Mouse (Mus musculus): ENCODE measurements around the gene Gna11. TPM values are rescaled to one million over a fixed set of nuclear protein-coding genes. Genes with fewer than 3 reads are reported as not detected.

Gna11 gene
- polyA plus RNA-seq, 1 experiment from 2014 or later = 76.9 TPM

DNA sequence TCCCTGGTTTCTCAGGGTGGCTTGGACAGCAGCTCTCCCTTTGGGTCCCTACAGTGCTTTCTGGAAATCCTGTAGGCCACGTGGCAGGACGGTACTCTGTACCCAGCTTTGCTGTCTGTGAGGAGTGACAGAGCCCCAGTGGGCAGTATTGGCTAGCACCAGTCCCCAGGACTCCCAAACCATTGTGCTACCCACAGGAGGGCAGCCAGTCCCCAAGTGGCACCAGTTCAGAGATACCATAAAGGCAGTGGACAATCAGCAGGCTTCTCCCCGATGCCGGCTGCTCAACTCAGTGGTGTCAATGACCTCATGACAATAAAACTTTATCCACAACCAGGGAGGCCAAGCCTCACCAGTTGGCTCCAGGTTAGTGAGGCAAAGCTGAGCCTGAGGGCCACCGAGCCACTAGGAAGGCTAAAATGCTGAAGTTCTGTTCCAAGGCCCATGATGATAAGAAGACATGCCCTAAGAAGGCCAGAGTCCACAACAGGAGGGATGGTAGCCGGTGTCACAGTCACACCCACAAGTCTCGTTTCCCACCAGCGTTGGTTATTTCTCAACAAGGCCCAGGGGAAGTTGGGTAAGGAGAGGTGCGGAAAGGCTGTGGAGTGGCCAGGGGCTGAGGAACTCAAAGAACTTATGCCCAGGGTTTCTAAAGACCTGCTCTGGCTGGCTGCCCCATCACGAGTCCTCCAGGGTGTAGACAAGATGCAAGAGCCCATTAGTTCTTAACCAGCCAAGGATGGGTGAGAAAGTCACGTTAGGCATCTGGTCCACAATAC, 50.5 kb downstream of the Gna11 start:
- Histone ChIP-seq H3K36me3 (peaks cover 48% of the 10 kb centered on the region), H3K4me1 (replicated peaks) (peaks cover 47% of the 10 kb centered on the region), H3K27ac (no peak overlapping the region), H3K27me3 (ENCODE audit: insufficient read depth, poor library complexity, severe bottlenecking) (no peaks in the 10 kb centered on the region), H3K9me3 (no peaks in the 10 kb centered on the region), H3K4me3 (peak overlapping the region; percentile 84)
- DNase-seq (ENCODE audit: low spot score) = no peak
- WGBS = 91% methylated on average over 11 of the region's 11 CpGs

DNA sequence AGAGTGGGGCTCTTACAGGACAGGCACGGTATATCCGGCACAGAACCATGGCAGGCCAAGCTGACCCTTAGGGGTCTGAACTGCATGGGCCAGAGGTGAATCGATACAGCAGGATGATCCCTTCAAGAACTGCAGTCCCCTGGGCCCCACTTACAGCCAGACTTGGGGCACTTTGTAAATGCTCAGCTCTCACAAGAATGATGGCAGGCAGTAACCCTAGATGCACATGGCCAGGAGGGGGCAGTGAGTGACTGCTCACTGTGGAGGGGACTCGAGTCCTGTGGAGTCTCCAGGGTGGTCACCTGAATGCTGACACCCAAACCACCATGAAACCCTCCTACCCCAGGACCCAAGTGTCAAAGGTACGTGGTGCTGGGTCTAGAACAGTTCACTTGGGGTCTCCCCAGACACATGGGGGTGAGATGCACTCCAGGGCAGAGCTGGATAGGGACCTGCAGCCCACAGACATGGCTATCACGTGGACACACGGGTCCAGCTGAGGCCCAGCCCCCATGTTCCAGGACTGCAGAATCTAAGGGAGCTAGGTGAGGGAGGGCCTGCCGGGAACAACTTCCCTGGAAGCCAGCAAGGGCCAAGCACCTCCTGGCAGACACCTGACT, 51.3 kb downstream of the Gna11 start:
- Histone ChIP-seq H3K9me3 (no peaks in the 10 kb centered on the region), H3K27me3 (ENCODE audit: insufficient read depth, poor library complexity, severe bottlenecking) (no peaks in the 10 kb centered on the region), H3K36me3 (peaks cover 55% of the 10 kb centered on the region), H3K4me1 (replicated peaks) (peaks cover 41% of the 10 kb centered on the region), H3K4me3 (no peak overlapping the region), H3K27ac (no peak overlapping the region)
- DNase-seq (ENCODE audit: low spot score) = no peak
- WGBS = 88% methylated on average over 8 of the region's 8 CpGs

DNA sequence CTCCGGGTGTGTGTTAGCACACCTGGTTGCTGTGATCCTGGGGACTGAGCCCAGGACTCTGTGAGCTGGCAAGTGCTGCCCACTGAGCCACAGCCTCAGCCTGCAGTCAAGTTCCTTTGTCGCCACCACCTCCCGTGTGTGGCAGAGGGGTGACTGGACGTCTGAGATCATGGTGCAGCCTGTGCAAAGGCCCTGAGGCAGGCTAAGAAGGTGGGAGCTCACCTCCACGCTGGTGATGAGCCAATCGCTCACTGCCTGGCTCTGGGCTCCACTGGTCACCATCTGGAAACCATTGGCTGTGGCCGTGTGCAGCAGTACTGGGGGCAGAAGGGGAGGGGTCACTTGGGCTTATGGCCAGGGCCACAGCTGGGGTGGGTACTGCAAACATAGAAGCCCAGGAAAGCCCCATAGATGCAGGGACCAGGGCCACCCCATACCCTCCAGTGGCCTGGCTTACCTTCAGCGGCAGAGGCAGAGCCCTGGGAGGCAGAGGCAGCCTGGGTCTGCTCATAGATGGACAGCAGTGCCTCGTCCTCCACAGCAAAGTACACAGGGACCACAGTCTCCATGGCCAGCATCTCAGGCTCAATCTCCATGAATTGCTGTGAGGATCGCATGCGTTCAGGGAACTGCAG, 52.3 kb downstream of the Gna11 start:
- WGBS = 91% methylated on average over 11 of the region's 11 CpGs
- H3K27ac ChIP-seq = no peak overlapping the region
- H3K4me1 ChIP-seq (replicated peaks) = peaks cover 32% of the 10 kb centered on the region
- no peak for DNase-seq (ENCODE audit: low spot score)
- no peaks in the 10 kb centered on the region for H3K27me3 ChIP-seq (ENCODE audit: insufficient read depth, poor library complexity, severe bottlenecking)
- peak overlapping the region; percentile 25; the same call in 1 of the 2 replicates for H3K4me3 ChIP-seq
- H3K9me3 ChIP-seq = no peaks in the 10 kb centered on the region
- peaks cover 65% of the 10 kb centered on the region for H3K36me3 ChIP-seq

DNA sequence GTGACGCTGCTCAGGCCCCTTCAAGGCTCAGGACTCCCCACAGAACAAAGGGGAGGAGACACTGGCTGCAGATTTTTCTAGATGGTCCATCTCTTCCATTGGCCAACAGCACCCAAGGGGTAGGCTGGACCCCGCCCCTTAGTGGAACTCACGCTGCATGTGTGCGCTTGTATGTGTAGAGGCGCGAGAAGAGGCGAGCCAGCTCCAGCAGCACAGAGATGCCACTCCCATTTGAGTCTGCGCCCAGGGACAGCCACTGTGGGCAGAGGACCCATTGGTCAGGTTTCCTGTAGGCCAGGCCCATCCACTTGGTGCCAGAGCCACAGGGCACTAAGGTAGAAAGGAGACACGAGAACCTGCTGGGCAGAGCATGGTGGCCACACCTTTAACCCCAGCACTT, 54.0 kb downstream of the Gna11 start:
- WGBS = 93% methylated on average over 9 of the region's 9 CpGs
- Histone ChIP-seq H3K27ac (no peak overlapping the region), H3K27me3 (ENCODE audit: insufficient read depth, poor library complexity, severe bottlenecking) (no peaks in the 10 kb centered on the region), H3K4me3 (no peak overlapping the region), H3K4me1 (replicated peaks) (peaks cover 32% of the 10 kb centered on the region), H3K9me3 (no peaks in the 10 kb centered on the region), H3K36me3 (peaks cover 82% of the 10 kb centered on the region)
- no peak for DNase-seq (ENCODE audit: low spot score)

DNA sequence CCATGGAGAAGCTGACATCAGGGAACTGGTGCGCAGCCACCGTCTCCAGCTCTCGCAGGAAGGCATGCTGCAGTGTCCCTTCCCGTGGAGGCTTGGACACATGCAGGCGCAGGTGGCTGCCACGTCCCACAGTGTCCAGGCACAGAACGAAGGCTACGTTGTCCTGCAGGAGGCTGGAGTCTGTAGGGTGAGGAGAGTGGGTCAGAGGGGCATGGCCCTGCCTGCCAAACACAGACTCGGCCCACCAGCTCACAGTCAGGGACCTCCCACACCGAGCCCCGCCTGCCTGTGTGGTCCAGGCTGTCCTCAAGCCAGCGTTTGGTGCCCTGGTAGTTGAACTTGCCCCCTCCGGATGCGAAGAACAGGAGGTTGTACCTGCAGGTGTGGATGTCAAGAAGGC, 55.0 kb downstream of the Gna11 start:
- Histone ChIP-seq H3K36me3 (peaks cover 84% of the 10 kb centered on the region), H3K4me3 (no peak overlapping the region), H3K27ac (no peak overlapping the region), H3K4me1 (replicated peaks) (peaks cover 27% of the 10 kb centered on the region), H3K9me3 (no peaks in the 10 kb centered on the region), H3K27me3 (ENCODE audit: insufficient read depth, poor library complexity, severe bottlenecking) (no peaks in the 10 kb centered on the region)
- WGBS = 85% methylated on average over 14 of the region's 14 CpGs
- DNase-seq (ENCODE audit: low spot score) = no peak

DNA sequence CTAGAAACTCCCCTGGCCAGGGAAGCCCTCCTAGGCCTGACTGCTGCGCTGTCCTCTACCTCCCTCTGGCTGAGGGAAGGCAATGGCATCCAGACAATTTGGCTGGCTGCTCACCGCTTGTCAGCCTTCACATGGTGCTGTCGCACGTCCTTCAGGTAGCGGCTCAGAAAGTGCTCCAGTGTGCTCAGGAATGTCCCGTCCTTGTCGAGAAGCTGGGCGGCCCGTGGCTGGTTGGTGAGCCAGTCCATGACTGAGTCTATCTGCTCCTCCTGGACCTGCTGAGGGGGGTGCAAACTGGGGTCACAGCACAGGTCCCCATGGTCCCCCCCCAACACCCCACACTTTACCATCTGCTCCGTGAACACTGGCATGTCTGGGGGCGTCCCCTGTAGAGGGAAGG, 56.9 kb downstream of the Gna11 start:
- 88% methylated on average over 11 of the region's 11 CpGs for WGBS
- Histone ChIP-seq H3K4me3 (no peak overlapping the region), H3K9me3 (no peaks in the 10 kb centered on the region), H3K36me3 (peaks cover 73% of the 10 kb centered on the region), H3K27ac (no peak overlapping the region), H3K4me1 (replicated peaks) (peaks cover 22% of the 10 kb centered on the region), H3K27me3 (ENCODE audit: insufficient read depth, poor library complexity, severe bottlenecking) (no peaks in the 10 kb centered on the region)
- no peak for DNase-seq (ENCODE audit: low spot score)

DNA sequence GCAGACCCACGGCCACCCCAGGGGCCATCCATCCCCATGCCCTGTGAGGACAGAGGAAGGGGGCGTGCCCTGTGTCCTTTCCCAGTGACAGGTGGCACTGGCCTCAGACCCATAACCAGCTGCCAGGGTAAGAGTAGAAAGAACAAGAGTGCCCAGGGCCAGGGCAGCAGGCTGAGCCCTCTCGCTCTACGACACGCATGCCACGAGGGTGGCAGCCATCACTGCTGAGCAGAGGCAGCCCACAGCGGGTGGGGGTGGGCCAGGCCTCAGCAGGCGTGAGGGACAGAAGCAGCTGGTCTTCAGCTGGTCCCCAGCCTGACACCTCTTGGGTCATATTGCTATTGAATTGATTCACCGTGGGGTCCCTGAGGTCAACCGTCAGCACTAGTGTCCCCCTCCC, 58.5 kb downstream of the Gna11 start:
- peaks cover 15% of the 10 kb centered on the region for H3K27me3 ChIP-seq (ENCODE audit: insufficient read depth, poor library complexity, severe bottlenecking)
- H3K4me1 ChIP-seq (replicated peaks) = peaks cover 36% of the 10 kb centered on the region
- 83% methylated on average over 10 of the region's 10 CpGs for WGBS
- H3K9me3 ChIP-seq = no peaks in the 10 kb centered on the region
- no peak overlapping the region for H3K4me3 ChIP-seq
- DNase-seq (ENCODE audit: low spot score) = no peak
- H3K27ac ChIP-seq = no peak overlapping the region
- peaks cover 57% of the 10 kb centered on the region for H3K36me3 ChIP-seq

DNA sequence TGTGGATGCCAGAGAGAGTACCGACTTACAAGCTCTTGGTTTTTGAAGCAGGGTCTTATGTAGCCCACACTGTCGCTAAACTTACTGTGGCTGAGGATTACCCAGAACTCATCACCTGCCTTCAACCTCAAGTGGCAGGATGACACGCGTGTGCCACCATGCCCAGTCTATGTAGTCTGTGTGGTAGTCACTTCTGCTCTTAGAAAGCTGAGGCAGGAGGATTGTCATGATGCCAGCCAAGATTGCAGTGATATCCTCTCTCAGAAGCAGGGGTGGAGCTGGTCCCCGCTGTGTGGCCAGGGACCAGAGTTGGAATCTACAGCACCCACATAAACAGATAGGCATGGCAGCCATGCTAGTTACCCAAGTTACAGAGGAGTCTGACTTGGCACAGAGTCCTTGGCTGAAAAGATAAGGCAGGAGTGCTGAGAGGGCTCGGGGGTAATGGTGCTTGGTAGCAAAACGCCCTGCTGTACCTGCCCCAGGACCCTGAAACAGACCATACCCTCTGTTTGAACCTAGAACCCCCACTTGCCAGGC, 59.4 kb downstream of the Gna11 start:
- Histone ChIP-seq H3K4me3 (no peak overlapping the region), H3K9me3 (no peaks in the 10 kb centered on the region), H3K4me1 (replicated peaks) (peaks cover 42% of the 10 kb centered on the region), H3K27ac (no peak overlapping the region), H3K36me3 (peaks cover 48% of the 10 kb centered on the region), H3K27me3 (ENCODE audit: insufficient read depth, poor library complexity, severe bottlenecking) (peaks cover 24% of the 10 kb centered on the region)
- 76% methylated on average over 7 of the region's 7 CpGs for WGBS
- DNase-seq (ENCODE audit: low spot score) = no peak

DNA sequence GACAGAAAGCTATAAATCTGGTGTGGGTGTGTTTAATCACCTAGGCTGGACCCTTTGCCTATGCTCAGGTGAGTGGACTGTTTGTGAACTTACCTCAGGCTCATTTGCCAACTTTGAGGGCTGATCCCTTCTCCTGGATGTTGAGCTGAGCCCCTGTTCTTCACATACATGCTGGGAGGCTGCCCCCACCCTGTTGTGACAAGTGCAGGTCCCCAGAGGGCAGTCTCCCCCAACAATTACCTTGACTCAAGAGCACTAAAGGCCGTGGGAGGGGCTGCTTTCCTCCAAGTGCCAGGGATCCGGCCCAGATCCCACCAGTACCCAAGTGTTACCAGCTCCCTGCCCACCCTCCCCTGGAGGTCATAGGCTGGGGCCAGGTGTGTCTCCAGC, 59.9 kb downstream of the Gna11 start:
- peaks cover 29% of the 10 kb centered on the region for H3K27me3 ChIP-seq (ENCODE audit: insufficient read depth, poor library complexity, severe bottlenecking)
- H3K4me1 ChIP-seq (replicated peaks) = peaks cover 46% of the 10 kb centered on the region
- 44% methylated on average over 2 of the region's 2 CpGs for WGBS
- no peak for DNase-seq (ENCODE audit: low spot score)
- H3K36me3 ChIP-seq = peaks cover 43% of the 10 kb centered on the region
- no peaks in the 10 kb centered on the region for H3K9me3 ChIP-seq
- H3K27ac ChIP-seq = no peak overlapping the region
- no peak overlapping the region for H3K4me3 ChIP-seq

DNA sequence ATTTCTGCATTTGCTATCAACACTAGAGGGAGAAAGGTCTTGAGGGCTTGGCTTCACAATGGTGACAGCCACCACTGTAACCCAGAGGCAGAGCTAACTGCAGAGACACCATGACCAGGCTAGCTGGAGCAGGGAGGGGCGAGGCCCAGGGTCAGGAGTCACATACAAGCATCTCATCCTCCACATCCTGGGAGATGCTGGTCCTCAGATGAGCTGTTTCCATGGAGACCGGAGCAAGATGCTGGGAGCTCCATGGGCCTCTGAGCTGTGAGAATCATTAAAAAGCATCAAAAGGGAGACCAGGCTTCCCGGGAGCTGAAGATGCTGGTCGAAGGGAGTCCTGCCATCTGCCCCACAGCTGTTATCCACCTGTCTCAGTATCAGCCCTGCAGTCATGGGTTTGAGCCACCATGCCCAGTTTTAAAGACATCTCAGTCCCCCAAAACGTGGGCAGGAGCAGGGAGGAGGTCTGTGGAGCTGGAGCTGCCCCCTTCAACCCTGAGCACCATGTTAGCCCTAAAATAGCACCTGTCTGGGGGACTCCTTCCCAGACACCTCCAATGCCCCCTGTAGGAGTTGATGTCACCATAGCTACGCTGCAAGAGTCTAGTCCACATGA, 60.4 kb downstream of the Gna11 start:
- DNase-seq (ENCODE audit: low spot score) = no peak
- Histone ChIP-seq H3K27ac (peak overlapping the region; percentile 45; the same call in 1 of the 2 replicates), H3K4me3 (no peak overlapping the region), H3K36me3 (peaks cover 38% of the 10 kb centered on the region), H3K4me1 (replicated peaks) (peaks cover 49% of the 10 kb centered on the region), H3K27me3 (ENCODE audit: insufficient read depth, poor library complexity, severe bottlenecking) (peaks cover 32% of the 10 kb centered on the region), H3K9me3 (no peaks in the 10 kb centered on the region)
- 58% methylated on average over 6 of the region's 6 CpGs for WGBS

DNA sequence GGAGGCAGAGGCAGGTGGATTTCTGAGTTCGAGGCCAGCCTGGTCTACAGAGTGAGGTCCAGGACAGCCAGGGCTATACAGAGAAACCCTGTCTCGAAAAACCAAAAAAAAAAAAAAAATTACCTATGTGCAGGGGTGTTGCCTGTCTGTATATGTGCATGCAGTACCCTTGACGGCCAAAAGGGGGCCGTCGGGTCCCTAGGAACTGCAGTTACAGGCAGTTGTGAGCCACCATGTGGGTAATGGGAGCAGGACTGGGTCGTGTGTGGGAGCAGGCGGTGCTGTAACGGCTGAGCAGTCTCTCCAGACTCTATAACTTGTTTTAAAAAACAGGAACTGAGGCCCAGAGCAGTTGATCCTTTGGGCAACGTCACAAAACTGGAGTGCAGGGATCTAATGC, 61.0 kb downstream of the Gna11 start:
- H3K27ac ChIP-seq = no peak overlapping the region
- peaks cover 49% of the 10 kb centered on the region for H3K4me1 ChIP-seq (replicated peaks)
- WGBS = 21% methylated on average over 9 of the region's 9 CpGs
- H3K27me3 ChIP-seq (ENCODE audit: insufficient read depth, poor library complexity, severe bottlenecking) = peaks cover 35% of the 10 kb centered on the region
- DNase-seq (ENCODE audit: low spot score) = peak; percentile 58
- H3K9me3 ChIP-seq = no peaks in the 10 kb centered on the region
- H3K4me3 ChIP-seq = no peak overlapping the region
- peaks cover 32% of the 10 kb centered on the region for H3K36me3 ChIP-seq

DNA sequence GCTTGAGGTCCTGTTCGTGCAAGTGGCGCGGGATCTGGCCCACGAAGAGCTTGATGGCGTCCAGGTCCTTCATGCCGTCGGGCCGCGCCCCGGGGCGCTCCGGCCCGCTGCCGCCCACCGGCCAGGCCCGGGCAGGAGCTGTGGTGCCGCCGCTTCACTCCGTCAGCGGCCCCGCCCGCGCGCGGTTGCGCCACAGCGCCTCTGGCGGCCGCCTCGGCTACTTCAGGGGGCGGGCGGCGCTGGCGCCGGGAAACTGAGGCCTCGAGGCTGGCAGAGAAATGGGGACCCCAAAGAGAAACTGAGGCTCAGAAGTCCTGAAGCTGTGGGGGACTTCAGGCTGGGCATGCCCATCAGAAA, 62.5 kb downstream of the Gna11 start, which contains the start of gene Celf5:
Gene Celf5 (minus strand): TSS at position 177 of the 357 bp plus-strand sequence.
- peak; percentile 69 for DNase-seq (ENCODE audit: low spot score)
- WGBS = under 1% methylated on average over 36 of the region's 36 CpGs
- peak within 1 kb of the TSS; percentile 56 for H3K4me3 ChIP-seq
- H3K4me1 ChIP-seq (replicated peaks) = peaks cover 55% of the 10 kb centered on the region
- peak within 1 kb of the TSS; percentile 82 for H3K27ac ChIP-seq
- H3K36me3 ChIP-seq = peaks cover 17% of the 10 kb centered on the region
- H3K9me3 ChIP-seq = no peaks in the 10 kb centered on the region
- peaks cover 50% of the 10 kb centered on the region for H3K27me3 ChIP-seq (ENCODE audit: insufficient read depth, poor library complexity, severe bottlenecking)
